Mouse (Mus musculus): ENCODE measurements around the gene Prss16. TPM values are rescaled to one million over a fixed set of nuclear protein-coding genes. Genes with fewer than 3 reads are reported as not detected.

Gene Prss16
- polyA plus RNA-seq, 1 experiment from 2014 or later, result 0.39 TPM

Small RNA genes within 50 kb of the gene (microRNA-seq; reads per million reads assigned to microRNA genes)
- not detected for gene Gm44390
- 0.88 reads per million for gene Gm44486

Other genes with a start within 250 kb of the Prss16 start
- 37.3 and 37.6 TPM in 2 replicates for gene Hist1h1b, start 229.1 kb downstream of the Prss16 start, polyA plus RNA-seq (2015; fragmentation: Nextera tagmentation; extraction: Ambion mirVana)
- gene Hist1h3i, start 226.4 kb downstream of the Prss16 start, polyA plus RNA-seq (2015; fragmentation: Nextera tagmentation; extraction: Ambion mirVana), result 164 and 194 TPM in 2 replicates
- 5.8 and 15.9 TPM in 2 replicates for gene Hist1h2an, start 222.5 kb downstream of the Prss16 start, polyA plus RNA-seq (2015; fragmentation: Nextera tagmentation; extraction: Ambion mirVana)
- gene Hist1h2bp, start 222.3 kb downstream of the Prss16 start, polyA plus RNA-seq (2015; fragmentation: Nextera tagmentation; extraction: Ambion mirVana), result 2.8 and 3.8 TPM in 2 replicates
- 22.0 and 34.4 TPM in 2 replicates for gene Hist1h2bq, start 199.5 kb downstream of the Prss16 start, polyA plus RNA-seq (2015; fragmentation: Nextera tagmentation; extraction: Ambion mirVana)
- 1.4 and 1.6 TPM in 2 replicates for gene Hist1h2ao, start 199.3 kb downstream of the Prss16 start, polyA plus RNA-seq (2015; fragmentation: Nextera tagmentation; extraction: Ambion mirVana)
- not detected in 2 replicates for gene Hist1h4m, start 198.0 kb downstream of the Prss16 start, polyA plus RNA-seq (2015; fragmentation: Nextera tagmentation; extraction: Ambion mirVana)
- gene Hist1h4n, start 177.5 kb downstream of the Prss16 start, polyA plus RNA-seq (2015; fragmentation: Nextera tagmentation; extraction: Ambion mirVana), result 14.8 and 21.6 TPM in 2 replicates
- 4,833 and 5,264 TPM in 2 replicates for gene Hist1h2ap, start 176.2 kb downstream of the Prss16 start, polyA plus RNA-seq (2015; fragmentation: Nextera tagmentation; extraction: Ambion mirVana)
- 22.5 and 35.7 TPM in 2 replicates for gene Hist1h2br, start 176.0 kb downstream of the Prss16 start, polyA plus RNA-seq (2015; fragmentation: Nextera tagmentation; extraction: Ambion mirVana)
- 0.89 and 1.0 TPM in 2 replicates for gene Zfp184, start 64.6 kb downstream of the Prss16 start, polyA plus RNA-seq (2015; fragmentation: Nextera tagmentation; extraction: Ambion mirVana)
- gene Pom121l2, start 28.5 kb downstream of the Prss16 start, polyA plus RNA-seq (2015; fragmentation: Nextera tagmentation; extraction: Ambion mirVana), result not detected in 2 replicates
- 3.6 and 18.3 TPM in 2 replicates for gene Hist1h2ah, start 25.8 kb upstream of the Prss16 start, polyA plus RNA-seq (2015; fragmentation: Nextera tagmentation; extraction: Ambion mirVana)
- 3.5 and 3.7 TPM in 2 replicates for gene Hist1h2bk, start 26.1 kb upstream of the Prss16 start, polyA plus RNA-seq (2015; fragmentation: Nextera tagmentation; extraction: Ambion mirVana)
- gene Hist1h4i, start 31.6 kb upstream of the Prss16 start, polyA plus RNA-seq (2015; fragmentation: Nextera tagmentation; extraction: Ambion mirVana), result 38.8 and 52.6 TPM in 2 replicates
- gene Hist1h2ag, start 33.2 kb upstream of the Prss16 start, polyA plus RNA-seq (2015; fragmentation: Nextera tagmentation; extraction: Ambion mirVana), result 17.9 and 18.6 TPM in 2 replicates
- 11.6 and 16.7 TPM in 2 replicates for gene Hist1h2bj, start 33.5 kb upstream of the Prss16 start, polyA plus RNA-seq (2015; fragmentation: Nextera tagmentation; extraction: Ambion mirVana)
- gene Vmn1r188, start 74.7 kb upstream of the Prss16 start, polyA plus RNA-seq (2015; fragmentation: Nextera tagmentation; extraction: Ambion mirVana), result not detected in 2 replicates
- not detected in 2 replicates for gene Vmn1r189, start 96.1 kb upstream of the Prss16 start, polyA plus RNA-seq (2015; fragmentation: Nextera tagmentation; extraction: Ambion mirVana)
- gene Vmn1r191, start 174.2 kb upstream of the Prss16 start, polyA plus RNA-seq (2015; fragmentation: Nextera tagmentation; extraction: Ambion mirVana), result not detected in 2 replicates
- not detected in 2 replicates for gene Vmn1r192, start 181.4 kb upstream of the Prss16 start, polyA plus RNA-seq (2015; fragmentation: Nextera tagmentation; extraction: Ambion mirVana)
- gene Vmn1r193, start 213.4 kb upstream of the Prss16 start, polyA plus RNA-seq (2015; fragmentation: Nextera tagmentation; extraction: Ambion mirVana), result not detected in 2 replicates
- not detected in 2 replicates for gene Vmn1r194, start 234.5 kb upstream of the Prss16 start, polyA plus RNA-seq (2015; fragmentation: Nextera tagmentation; extraction: Ambion mirVana)